Mouse (Mus musculus) ES-E14 (cell line): ENCODE results near the gene Serpinh1.

Experiments used
- CHD2 ChIP-seq: IDR thresholded peaks from 2 replicates; pipeline ENCODE4 v1.6.1; 2014; ENCODE audit warnings: mild to moderate bottlenecking, low read depth, low read length, inconsistent platforms
- HCFC1 ChIP-seq: IDR thresholded peaks from 2 replicates; pipeline ENCODE4 v1.6.1; 2012; ENCODE audit warnings: low read length, inconsistent platforms, borderline replicate concordance; ENCODE audit not compliant: insufficient read depth

DNA sequence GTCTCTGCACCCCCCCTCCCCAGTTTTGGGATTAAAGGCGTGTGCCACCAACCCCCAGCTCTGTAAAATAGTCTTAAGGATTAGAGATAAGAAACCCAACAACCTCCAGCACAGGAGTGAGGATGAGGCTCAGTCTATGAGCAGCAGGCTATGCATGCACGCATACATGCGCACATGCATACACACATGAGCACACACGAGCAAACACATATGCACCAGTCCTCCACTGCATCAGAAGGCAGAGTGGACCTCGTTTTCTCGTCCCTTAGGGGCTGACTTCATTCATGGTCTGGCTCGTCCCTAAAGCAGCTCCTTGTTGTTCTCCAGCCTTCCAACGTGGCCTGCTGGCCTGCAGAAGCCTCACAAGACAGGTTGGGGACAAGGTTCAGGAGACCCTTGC lies 12.3 kb downstream of the Serpinh1 start:
- TF ChIP-seq HCFC1, result no peak
- TF ChIP-seq CHD2, result no peak
